Mouse (Mus musculus) hindlimb bud, embryonic 11.5 days (tissue): ENCODE results near the gene Rela.
A peak's percentile ranks its signal among the peaks of the same experiment; 100 is the strongest.
"Not testable (repeated sequence)": the region's sequence is repeated elsewhere in the genome, so short reads cannot be mapped to it uniquely, and the experiment has no call there.

ENCODE experiments used
- DNase-seq: peaks from one replicate; pipeline ENCODE4 v3.0.0-alpha.2; 2012; ENCODE audit warnings: low read depth, low spot score; ENCODE audit errors: extremely low spot score

Gene Rela

GRCm38 (mm10) chr19:5664669-5665257 is 27.5 kb downstream of the Rela start:
- no peak for DNase-seq

GRCm38 (mm10) chr19:5665465-5665864 is 28.2 kb downstream of the Rela start:
- DNase-seq, result no peak

DNA sequence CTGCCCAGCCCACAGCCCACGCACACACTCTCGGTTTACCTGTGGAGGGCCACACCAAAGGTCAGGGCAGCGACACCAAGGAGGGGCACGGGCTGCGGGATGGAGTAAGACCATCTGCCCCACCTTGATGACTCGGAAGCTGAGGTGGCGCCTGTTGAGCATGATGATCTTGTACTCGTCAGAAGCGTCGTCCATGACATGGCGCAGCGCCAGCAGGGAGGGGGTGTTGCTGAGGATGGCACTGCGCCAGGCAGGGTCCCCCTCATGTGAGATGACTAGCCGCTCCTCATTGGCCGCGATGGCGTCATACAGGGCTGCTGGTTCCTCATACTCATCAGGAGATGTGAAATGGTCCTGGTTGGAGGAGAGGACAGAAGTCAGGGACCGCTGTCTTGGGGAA is 29.1 kb downstream of the Rela start:
- DNase-seq, result no peak

- no peak for DNase-seq
Observed at GRCm38 (mm10) chr19:5668372-5668771, 31.1 kb downstream of the Rela start.

GRCm38 (mm10) chr19:5680432-5680831 is 43.1 kb downstream of the Rela start:
- no peak for DNase-seq

- no peak for DNase-seq
Observed at GRCm38 (mm10) chr19:5684236-5684635, 47.0 kb downstream of the Rela start.

DNA sequence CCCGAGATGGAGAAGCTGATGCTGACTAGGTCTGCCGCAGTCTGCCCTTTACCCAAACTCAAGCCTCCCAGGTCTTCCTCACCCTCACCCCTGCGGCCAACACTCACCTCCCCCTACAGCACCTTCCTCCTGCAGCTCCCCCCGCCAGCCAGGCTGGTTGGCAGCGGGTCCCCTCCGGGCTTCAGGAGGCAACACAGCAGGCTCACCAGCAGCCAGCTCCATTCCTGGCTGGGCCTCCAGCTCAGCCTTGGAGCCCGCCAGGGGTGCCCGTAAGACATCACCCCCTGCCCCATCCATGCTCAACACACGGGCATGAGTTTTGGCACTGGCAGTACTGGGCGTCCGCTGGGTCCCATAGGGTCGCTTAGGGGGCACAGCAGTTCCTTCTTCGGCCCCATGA is 47.7 kb downstream of the Rela start:
- no peak for DNase-seq

- DNase-seq, result no peak
Observed at GRCm38 (mm10) chr19:5685431-5685830, 48.1 kb downstream of the Rela start.

DNA sequence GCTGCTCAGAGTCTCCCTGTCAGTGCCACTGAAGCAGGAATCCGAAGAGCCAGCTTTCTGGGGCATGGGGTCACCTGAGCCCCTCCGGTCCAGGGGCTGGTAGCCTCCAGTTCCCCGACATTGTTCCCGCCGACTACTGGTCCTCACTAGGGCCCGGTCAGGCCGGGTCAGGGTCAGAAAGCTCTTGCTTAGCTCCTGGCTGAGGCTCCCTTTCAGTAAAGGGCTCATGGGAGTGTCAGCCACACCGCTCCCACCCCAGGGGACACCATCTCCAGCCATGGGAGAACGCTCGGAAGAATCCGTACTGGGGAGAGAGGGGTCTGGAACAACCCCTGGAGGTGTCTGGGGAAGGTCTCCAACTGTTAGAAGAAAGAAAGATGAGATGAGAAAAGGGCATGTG is 48.6 kb downstream of the Rela start:
- DNase-seq, result no peak

DNA sequence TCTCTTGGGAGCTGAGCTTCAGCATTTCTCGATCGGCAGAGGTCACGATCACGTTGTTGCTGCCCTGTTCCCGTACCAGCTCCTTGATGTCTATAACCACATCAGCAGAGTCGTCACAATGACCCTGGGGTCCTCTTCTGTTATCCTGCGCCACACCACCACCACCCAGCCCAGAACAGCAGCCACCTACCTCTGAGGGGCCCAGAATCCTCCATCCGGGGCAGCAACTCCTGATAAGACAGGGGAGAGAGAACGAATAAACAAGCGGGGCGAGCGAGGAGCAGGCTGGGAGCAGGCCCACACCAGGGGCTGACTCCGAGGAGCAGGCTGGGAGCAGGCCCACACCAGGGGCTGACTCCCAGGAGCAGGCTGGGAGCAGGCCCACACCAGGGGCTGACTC is 49.2 kb downstream of the Rela start:
- no peak for DNase-seq

- not testable (repeated sequence) for DNase-seq
Observed at GRCm38 (mm10) chr19:5686954-5687353, 49.7 kb downstream of the Rela start.

GRCm38 (mm10) chr19:5687738-5688137 is 50.5 kb downstream of the Rela start:
- no peak for DNase-seq

- DNase-seq, result peak; percentile 99
Observed at GRCm38 (mm10) chr19:5688200-5689087, 51.2 kb downstream of the Rela start, which contains the start of the genes Map3k11 and Pcnx3. Map3k11 (plus strand) TSS chr19:5688742. Pcnx3 (minus strand) TSS chr19:5688908.

GRCm38 (mm10) chr19:5689088-5689428 is 51.8 kb downstream of the Rela start:
- peak; percentile 16 for DNase-seq

GRCm38 (mm10) chr19:5689565-5690342 is 52.5 kb downstream of the Rela start:
- peak; percentile 26 for DNase-seq

DNA sequence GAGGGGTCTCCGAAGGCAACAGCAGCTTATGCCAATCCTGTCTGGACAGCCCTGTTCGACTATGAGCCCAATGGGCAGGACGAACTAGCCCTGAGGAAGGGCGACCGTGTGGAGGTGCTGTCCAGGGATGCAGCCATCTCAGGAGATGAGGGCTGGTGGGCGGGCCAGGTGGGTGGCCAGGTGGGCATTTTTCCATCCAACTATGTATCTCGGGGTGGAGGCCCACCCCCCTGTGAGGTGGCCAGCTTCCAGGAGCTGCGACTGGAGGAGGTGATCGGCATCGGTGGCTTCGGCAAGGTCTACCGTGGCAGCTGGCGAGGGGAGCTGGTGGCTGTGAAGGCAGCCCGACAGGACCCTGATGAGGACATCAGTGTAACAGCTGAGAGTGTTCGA is 53.1 kb downstream of the Rela start:
- DNase-seq, result no peak

GRCm38 (mm10) chr19:5691601-5692000 is 54.3 kb downstream of the Rela start:
- no peak for DNase-seq

- no peak for DNase-seq
Observed at GRCm38 (mm10) chr19:5692086-5692912, 55.0 kb downstream of the Rela start.

- no peak for DNase-seq
Observed at GRCm38 (mm10) chr19:5692913-5693396, 55.7 kb downstream of the Rela start.

GRCm38 (mm10) chr19:5693801-5694200 is 56.5 kb downstream of the Rela start:
- no peak for DNase-seq
